Mouse (Mus musculus) mesoderm, embryonic 11.5 days (tissue): ENCODE data around the gene Slc12a4.

Experiments used
- DNase-seq: peaks from one replicate; pipeline ENCODE4 v3.0.0-alpha.2; 2012; ENCODE audit warnings: low read depth, low spot score

Gene Slc12a4

GRCm38 (mm10) chr8:105969367-105969766 is 3.5 kb upstream of the Slc12a4 start:
- DNase-seq = no peak

DNA sequence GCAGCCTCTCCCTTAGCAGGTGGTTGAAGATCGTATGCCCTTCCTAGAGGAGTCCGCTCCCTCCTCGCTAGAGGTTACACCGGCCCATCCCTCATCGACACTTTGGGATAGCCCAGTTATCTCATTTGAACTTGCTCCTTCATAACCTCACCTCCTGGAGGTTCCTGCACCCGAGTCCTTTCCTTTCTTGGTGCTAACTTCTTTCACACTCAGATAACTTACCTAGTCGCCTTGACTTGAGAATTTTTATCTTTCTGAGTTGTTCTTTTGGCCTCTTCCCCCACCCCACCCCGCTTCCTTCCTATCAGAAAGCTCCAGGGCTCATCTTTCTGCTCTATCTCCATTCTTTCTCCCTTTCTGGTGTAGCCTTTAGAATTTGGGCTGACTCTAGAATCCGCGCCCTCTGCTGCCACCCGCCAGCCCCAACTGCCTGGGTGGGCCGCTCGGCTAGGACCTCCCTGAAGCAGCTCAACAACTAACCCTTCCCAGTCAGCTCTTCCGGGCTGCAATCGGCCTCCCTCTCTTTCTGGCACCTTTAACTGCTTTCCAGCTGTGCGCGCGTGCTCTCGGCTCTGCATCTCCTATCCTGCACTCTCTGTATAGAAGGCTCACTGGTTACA is 905 bp upstream of the Slc12a4 start:
- peak; percentile 65 for DNase-seq

DNA sequence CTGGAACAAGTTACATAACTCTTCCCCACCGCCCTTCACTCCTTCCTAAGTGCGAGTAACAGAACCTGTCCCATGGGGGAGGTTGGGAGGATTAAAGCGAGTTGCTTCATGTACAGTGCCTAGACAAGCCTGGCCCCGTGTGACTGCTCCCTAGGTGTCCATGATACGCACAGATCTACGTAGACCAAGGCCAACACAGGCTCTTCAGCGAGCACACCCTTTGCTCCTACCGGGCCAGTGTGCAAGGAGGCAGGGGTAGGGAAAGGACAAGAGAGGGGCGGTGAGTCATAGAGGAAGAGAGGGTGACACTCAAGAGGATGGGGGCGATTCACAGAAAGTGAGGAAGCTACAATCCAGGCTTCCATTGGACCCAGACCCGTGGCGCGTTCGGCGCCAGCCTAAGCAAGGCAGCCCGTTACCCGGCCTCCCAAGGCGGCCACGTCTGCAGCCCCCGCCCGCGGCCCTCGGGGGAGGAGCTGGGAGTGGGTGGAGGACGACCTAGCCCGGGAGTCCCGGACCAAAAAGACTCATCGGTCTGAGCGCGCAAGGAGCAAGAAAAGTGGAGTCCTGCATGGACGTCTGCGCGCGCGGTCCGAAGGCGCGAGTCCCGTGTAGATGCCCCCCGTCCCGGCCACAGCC is 512 bp downstream of the Slc12a4 start:
- peak; percentile 41 for DNase-seq

DNA sequence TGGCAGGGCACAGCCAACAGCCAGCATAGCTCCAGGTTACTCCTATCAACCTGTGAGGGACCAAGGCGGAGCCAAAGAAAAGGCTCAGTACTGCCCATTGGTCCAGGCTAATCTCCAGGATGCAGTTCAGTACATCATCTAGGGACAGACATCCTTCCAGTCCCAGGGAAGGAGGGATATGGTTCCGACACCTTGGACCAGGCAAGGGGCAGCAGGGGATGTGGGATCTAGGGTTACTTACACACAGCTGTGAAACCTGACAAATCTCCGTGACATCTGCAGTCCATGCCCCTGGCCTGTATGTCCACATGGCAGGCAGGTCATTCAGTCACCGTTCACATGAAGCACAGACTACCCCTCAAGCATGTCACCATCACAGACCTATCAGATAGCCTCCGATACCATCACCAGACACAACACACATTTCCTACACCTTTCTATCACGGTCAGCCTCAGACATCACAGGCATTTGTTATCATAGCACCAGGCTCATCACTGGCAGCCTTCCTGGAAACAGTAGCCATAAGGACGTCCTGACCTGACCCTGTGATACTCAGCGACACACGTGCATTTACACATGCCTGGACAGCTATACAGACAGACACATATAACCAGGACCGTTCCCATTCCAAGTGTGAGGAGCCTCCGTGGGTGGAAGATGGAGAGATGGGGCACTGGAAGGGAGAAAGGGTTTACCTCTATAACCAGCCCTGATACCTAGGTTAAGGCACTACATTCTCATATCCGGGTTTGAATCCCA is 1.2 kb downstream of the Slc12a4 start:
- no peak for DNase-seq

DNA sequence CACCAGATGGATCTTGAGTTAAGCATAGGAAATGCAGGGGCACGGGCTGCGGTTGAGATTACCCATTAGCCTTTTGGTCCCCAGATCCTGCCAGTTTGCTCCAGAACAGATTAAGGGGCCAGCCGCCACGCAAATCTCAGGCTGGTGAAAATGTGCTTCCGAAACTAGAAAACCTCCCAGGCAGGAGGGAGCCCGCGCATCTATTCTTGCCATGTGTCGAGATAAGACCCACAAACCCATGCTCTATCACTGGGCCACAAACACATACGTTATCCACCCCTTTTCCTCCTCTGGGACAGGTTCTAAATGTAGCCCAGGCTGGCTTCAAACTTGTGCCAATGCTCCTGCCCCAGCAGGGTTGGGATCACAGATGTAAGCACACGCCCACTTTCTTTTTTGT is 4.4 kb downstream of the Slc12a4 start:
- DNase-seq = no peak

GRCm38 (mm10) chr8:105961101-105961500 is 4.8 kb downstream of the Slc12a4 start:
- DNase-seq = no peak

DNA sequence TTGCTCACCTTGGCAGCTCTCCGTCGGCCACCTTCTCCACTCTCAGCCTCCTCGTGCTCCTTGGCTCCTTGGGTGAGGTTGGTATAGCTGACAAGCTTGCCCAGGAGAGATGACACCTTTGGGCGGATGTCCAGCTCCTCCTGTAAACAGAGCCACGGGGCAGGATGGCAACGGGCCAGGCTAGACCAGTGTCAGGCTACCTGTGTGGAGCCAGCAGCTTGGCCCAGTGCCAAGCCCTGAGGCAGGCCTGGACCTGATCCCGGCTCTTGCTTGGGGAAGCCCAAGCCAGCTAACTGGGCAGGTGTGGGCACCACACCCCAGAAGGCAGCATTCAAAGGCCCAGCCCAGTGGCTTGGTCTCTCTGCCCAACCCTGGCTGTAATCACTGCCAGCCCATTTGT is 6.5 kb downstream of the Slc12a4 start:
- no peak for DNase-seq

GRCm38 (mm10) chr8:105957813-105958212 is 8.1 kb downstream of the Slc12a4 start:
- no peak for DNase-seq

DNA sequence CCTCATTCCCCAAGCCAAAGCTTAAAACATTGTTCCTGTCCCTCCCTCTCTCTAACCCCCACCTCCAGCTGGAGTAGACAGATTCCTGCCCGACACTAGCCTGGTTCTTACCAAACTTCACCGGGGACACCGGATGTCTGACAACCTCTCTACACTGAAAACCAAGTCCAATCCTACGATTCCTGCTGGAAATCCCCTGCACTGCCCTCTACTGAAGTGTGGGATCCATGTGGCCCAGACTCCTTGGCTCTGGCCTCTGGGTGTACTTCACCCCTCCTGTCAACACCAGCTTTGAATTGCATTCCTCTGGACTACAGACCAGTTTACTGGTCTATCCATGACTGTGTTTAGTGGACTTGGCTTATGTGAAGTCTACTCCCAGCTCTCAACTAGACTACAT is 9.3 kb downstream of the Slc12a4 start:
- no peak for DNase-seq

DNA sequence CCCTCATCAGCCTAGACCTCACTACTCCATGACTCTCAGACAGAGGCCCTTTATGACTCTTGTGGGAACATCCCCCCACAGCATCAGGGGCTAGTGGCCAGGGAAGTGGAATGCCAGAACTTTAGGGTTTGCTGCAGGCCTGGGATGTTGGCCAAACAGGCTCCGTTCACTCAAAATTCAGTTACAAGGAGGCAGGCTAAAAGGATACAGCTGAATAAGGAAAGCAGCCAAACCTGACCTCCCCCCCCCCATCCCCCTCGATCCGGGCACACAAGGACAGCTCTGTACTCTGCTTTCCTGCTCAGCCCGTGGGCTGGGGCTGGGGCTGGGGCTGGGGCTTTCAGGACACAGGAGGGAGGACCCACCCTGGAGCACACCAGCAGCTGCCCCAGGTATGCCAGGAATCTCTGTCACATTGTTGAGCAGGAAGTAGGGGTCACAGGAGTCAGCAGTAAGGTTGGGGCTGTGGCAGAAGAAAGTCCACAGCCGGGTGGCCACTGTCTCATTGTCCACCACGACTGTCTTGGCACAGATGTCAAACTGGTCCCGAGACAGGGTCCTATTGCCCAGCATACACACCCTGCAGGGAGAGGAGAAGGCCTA is 14.7 kb downstream of the Slc12a4 start:
- no peak for DNase-seq

- no peak for DNase-seq
Observed at GRCm38 (mm10) chr8:105949350-105949749, 16.5 kb downstream of the Slc12a4 start.

DNA sequence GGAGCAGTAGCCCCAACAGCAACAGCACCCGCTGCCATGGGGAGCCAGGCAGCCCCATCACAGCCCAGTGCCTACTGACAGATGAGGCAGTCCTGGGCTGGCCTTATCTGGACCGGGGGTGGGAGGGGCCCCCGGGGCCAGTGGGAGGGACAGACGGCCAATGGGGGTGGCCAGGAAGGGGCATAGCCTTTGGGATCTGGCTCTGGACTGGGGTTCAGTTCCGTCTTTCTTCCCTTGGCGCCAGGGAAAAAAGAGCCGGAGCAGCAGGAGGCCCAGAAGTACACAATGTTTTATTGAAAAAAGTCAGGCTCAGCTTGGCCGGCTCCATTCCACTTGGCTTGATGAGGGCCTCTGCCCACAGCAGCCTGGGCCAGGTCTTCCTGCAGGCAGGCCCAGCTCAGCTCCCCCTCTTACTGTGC is 22.6 kb downstream of the Slc12a4 start, which contains the start of gene Lcat:
TSS of gene Lcat (minus strand) at position 62 of the 419 bp plus-strand sequence.
- no peak for DNase-seq

DNA sequence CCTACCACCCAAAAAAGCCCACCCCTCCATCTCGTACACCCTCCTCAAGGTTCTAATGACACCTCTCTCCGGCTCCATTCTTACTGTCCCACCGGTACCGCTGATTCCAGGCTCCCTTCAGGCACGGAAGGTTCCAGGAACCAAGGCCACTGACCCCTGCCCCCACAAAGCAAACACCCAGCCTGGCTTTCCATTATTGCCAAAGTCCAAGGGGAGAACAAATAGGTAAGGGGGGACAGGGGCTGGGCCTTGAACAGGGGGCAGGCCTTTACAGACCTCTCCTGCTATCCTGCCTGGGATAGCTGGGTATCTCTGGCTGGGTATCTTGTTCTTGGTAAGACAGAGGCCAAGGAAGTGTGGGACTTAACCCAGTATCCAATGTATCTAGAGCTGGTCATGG is 23.4 kb downstream of the Slc12a4 start:
- no peak for DNase-seq

GRCm38 (mm10) chr8:105942026-105942425 is 23.9 kb downstream of the Slc12a4 start:
- no peak for DNase-seq

GRCm38 (mm10) chr8:105938306-105938669 is 27.6 kb downstream of the Slc12a4 start, which contains the start of gene Psmb10:
Gene Psmb10 (minus strand): TSS chr8:105938444.
- no peak for DNase-seq

DNA sequence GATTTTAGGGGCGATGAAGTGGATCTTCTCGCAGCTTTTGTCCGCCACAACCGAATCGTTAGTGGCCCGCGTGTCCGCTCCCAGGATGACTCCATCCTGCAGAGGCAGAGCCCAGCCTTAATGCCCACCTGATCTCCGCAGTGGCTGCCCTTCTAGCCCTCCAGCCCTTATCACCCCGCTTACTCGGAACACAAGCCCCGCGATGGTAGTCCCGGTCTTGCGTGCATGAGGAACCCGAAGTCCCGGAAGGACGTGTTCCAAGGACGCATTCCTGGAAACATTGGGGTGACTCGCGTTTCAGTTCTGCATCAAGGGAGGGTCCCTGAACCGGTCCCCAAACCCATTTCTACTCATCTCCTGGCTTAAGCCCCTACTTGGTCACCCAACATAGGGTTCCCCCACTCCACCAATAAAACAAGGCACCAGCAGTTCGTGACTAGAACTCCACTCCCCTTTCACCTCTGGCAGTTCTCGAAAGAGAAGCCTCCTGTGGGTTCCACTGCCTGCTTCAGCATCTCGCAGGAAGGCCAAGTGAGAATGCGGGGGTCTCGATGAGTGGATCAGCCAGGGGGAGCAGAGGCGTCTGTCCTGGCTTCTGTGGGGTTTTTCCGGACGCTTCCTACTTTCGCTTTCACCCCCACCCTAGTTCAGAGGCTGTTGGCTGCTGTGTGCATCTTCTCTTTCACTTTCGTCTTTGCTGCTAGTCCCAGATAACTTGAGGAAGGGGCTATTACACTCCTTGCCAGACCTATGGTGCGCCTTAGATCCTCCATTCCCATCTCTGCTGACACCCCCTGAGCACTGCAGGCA is 28.2 kb downstream of the Slc12a4 start:
- peak; percentile 27 for DNase-seq

DNA sequence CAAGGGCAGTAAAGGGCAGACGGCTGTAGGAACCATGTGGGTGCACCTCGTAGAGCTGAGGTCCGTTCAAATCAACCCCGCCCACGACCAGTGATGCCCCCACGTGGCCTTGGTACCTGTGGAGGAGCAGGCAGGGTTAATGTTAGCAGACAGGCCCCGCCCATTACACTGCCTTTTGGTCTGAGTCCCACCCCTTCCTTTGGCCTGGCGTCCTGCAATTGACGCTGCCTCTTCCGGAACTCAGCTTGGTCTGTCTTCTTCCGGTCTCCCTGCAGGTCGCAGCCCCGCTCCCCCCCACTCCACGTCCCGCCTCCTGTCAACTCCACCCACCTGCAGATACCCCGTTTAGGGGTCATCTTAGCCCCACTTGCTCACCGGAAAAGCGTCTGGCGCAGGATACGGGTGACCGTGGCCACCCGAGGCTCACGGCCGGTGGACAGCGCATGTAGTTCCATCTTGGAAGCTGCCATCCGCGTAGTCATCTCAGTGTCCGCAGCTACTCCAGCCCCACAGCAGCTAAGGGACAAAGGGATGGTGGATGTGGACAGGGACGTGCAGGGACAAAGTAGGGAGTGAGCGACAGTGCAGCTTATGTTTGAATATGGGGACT is 28.9 kb downstream of the Slc12a4 start:
- DNase-seq = peak; percentile 93

DNA sequence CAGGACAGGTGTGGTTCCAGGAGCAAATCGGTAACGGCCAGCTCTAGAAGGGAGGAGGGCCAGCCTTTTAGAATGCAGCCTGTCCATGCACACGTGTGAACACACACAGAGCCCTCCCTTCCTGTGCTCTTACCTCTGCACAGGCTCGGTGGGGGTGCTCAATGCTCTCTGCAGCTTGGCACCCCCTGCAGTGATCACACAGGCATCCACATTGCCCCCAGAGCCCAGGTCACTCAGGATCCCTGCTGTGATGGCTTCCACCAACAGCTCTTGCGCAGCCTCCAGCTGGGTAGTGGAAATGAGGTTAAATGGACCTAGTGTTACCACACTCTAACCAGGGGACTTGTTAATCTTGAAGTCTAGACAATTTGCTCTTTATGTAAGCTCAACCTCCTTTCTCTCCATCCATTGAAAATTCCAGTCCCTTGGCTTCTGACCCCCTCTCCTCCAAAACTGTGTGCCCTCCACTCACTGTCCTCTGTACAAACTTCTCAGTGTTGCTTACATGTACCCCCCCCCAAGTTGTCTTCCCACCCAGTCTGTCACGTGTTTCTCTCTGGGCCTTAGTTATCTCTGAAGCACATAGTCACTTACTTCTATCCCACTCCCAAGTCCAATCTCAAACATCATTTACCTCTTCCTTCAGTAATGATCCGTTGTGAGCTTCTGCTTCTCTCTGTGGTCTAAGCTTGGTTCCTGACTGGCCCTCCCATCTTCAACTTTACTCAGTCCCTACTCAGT is 29.9 kb downstream of the Slc12a4 start:
- DNase-seq = no peak

DNA sequence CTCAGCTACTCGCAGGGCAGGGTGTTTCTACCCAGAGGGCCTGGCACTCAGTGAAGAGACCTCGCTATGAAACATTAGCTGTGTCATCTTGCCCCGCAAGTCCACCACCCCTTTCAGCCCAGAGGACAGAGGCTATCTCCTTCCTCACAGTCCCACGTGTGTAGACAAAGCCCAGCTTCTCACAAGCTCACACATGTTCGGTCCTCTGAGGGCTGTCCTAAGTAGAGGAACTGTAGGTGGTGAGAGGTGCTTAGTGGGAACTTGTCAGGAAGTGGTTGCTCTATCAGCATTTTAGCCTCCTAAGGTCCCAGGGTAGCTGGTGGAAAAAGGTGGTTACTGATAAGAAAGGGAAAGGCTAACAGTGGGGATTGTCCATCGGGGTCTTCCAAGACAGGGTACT is 30.8 kb downstream of the Slc12a4 start:
- no peak for DNase-seq

DNA sequence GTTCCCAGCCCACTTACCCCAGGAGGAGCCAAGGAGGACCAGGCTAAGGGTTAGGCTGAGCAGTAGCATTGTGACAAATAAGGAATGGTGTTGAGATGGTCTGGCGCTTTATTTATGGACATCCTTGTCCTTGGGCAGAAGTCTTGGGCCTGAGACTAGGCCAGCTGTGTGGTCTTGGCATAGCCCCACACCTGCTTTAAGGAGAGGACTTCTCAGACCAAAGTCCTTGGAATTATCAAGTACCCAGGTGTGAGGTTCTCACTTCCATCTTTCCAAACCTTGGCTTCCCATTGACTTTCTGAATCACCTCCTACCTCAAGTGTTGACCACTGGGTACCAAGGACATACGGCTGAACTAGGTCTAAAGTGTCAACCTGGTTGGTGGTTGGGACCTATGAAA is 32.1 kb downstream of the Slc12a4 start, which contains the start of gene Ctrl:
TSS of gene Ctrl (minus strand) at position 101 of the 400 bp plus-strand sequence.
- no peak for DNase-seq
